Mouse (Mus musculus): Measurements from ENCODE around the gene Slc35b1.

Slc35b1 gene

GRCm38 (mm10) chr11:95384319-95384972, at the start of gene Slc35b1:
Gene Slc35b1 (plus strand): TSS chr11:95384692.
- DNase-seq: peak; percentile 100

GRCm38 (mm10) chr11:95336568-95337128, 47.8 kb upstream of the Slc35b1 start, which contains the start of gene Fam117a:
Gene Fam117a (plus strand): TSS chr11:95337018.
- DNase-seq: peak; percentile 100

- peak; percentile 98 for DNase-seq
These were observed 47.2 kb upstream of the Slc35b1 start for GRCm38 (mm10) chr11:95337129-95337813.

- DNase-seq: no peak
These were observed 46.6 kb upstream of the Slc35b1 start for GRCm38 (mm10) chr11:95337846-95338342.

- DNase-seq: no peak
These were observed 44.9 kb upstream of the Slc35b1 start for GRCm38 (mm10) chr11:95339471-95340021.

GRCm38 (mm10) chr11:95340259-95340658, 44.2 kb upstream of the Slc35b1 start:
- no peak for DNase-seq

GRCm38 (mm10) chr11:95340664-95341063, 43.8 kb upstream of the Slc35b1 start:
- no peak for DNase-seq

- peak; percentile 91 for DNase-seq
These were observed 41.3 kb upstream of the Slc35b1 start for GRCm38 (mm10) chr11:95343180-95343579.

GRCm38 (mm10) chr11:95344181-95344580, 40.3 kb upstream of the Slc35b1 start:
- no peak for DNase-seq

GRCm38 (mm10) chr11:95350289-95350688, 34.2 kb upstream of the Slc35b1 start:
- no peak for DNase-seq

- DNase-seq: no peak
These were observed 33.5 kb upstream of the Slc35b1 start for GRCm38 (mm10) chr11:95350960-95351359.

- DNase-seq: no peak
These were observed 31.8 kb upstream of the Slc35b1 start for GRCm38 (mm10) chr11:95352686-95353085.

- no peak for DNase-seq
These were observed 31.3 kb upstream of the Slc35b1 start for GRCm38 (mm10) chr11:95353226-95353625.

GRCm38 (mm10) chr11:95354228-95354944, 30.1 kb upstream of the Slc35b1 start:
- no peak for DNase-seq

GRCm38 (mm10) chr11:95354945-95355660, 29.4 kb upstream of the Slc35b1 start:
- DNase-seq: peak; percentile 89

- no peak for DNase-seq
These were observed 28.9 kb upstream of the Slc35b1 start for GRCm38 (mm10) chr11:95355661-95356011.

- DNase-seq: no peak
These were observed 28.5 kb upstream of the Slc35b1 start for GRCm38 (mm10) chr11:95356039-95356438.

GRCm38 (mm10) chr11:95356469-95357273, 27.8 kb upstream of the Slc35b1 start:
- peak; percentile 97 for DNase-seq

- DNase-seq: no peak
These were observed 26.2 kb upstream of the Slc35b1 start for GRCm38 (mm10) chr11:95358263-95358662.

- peak; percentile 92 for DNase-seq
These were observed 20.1 kb upstream of the Slc35b1 start for GRCm38 (mm10) chr11:95364388-95364787.

- DNase-seq: peak; percentile 100
These were observed 18.9 kb upstream of the Slc35b1 start for GRCm38 (mm10) chr11:95365596-95365995.

Data from heart, adult 11 months (tissue).